Mouse (Mus musculus): ENCODE measurements around the gene Sipa1. TPM values are rescaled to one million over a fixed set of nuclear protein-coding genes. Genes with fewer than 3 reads are reported as not detected.

Gene Sipa1
- polyA plus RNA-seq, 1 experiment, result 105 TPM

DNA sequence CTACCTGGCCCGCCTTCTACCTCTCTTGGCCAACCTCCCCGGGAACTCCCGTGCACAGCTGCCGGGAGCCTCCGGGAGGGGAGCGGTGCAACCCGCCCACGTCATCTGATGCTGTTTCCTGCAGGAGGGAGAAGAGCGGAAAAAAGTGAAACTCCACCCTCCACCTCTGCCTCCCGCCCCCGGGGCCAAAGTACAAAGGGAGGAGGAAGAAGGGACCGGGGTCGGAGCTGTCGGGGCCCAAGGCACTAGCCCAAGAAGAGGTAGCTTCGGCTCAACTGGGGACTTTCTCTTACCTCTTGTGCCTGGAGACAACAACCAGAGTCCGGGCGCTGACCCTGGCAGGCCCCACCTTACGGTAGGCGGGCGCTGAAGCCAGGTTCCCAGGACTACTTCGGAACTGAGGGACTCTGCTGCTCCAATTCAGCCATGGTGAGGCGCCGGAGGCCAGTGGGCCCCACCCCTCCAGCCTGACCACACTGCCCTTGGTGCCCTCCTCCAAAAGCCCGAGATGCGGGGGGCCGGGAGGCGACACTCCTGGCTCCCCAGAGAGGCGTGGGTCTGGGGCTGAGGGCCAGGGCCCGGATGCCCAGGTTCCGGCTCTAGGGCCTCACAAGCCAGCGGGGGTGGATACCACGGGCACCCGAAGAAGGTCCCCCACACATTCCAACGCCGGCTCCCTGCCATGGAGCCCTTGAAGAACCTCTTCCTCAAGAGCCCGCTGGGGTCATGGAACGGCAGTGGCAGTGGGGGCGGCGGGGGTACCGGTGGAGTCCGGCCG, 26.2 kb upstream of the Sipa1 start:
- no peak for TF ChIP-seq GATA1 (IDR thresholded peaks at IDR 0.05; ENCODE audit: low read length)

DNA sequence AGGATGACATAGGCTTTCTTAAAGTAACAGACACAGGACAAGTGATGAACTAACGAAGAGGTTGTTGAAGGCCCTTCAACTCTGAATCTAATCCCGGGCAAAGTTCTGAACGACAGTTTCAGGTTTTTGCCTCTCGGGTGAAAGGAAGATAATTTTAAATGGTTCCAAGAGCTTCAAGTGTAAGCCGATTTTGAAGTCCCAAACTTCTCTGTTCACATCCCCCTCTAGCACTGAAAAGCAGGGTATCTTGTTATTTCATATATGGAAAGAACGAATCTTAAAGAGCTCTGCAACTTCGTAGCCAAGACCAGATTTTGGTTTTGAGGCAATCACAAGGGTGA, 25.6 kb upstream of the Sipa1 start:
- TF ChIP-seq GATA1 (IDR thresholded peaks at IDR 0.05; ENCODE audit: low read length), result no peak

DNA sequence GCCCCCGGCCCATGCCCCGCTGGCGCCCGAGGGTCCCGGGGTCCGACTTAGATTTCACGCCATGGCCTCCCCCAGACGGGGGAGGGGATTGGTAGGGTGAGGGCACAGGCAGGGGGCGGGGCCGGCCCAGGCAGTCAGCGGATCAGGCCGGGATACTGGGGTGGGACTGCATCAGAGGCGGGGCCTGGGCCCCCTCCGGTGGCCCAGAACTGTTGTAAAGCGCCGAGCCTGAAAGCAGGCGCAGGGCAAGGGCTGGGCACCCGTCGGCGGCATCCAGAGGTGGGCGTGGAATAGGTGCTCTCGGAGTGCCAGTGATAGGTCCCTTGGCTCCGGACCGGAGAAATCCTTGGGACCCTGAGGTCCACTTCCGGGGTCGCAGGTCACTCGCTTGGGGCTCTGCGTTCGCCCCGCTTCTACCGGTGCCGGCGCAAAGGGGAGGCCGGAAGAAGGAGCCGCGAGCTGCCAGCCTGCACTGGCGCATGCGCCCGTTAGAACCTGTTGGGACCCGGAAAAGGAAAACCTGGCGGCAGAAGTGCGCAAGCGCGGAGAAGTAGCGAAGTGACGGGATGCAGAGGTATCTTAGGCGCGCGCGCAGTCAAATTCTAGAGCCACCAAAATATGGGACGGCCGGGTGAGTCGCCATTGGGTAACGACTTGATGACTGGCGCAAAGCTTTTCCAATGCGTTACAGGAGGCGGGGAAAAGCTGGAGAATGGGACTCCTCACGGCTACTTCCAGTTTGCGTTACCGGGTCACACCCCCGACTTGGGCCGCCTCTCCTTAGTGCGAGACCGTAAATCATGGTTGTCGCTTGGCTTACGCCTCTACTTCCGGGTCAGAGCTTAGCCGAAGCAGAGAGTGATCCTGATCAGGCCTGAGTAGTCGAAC, 24.9 kb upstream of the Sipa1 start, which contains the start of the genes Map3k11 and Pcnx3:
TSS of gene Map3k11 (plus strand) at position 543 of the 888 bp plus-strand sequence.
TSS of gene Pcnx3 (minus strand) at position 709 of the 888 bp plus-strand sequence.
- no peak for TF ChIP-seq GATA1 (IDR thresholded peaks at IDR 0.05; ENCODE audit: low read length)

DNA sequence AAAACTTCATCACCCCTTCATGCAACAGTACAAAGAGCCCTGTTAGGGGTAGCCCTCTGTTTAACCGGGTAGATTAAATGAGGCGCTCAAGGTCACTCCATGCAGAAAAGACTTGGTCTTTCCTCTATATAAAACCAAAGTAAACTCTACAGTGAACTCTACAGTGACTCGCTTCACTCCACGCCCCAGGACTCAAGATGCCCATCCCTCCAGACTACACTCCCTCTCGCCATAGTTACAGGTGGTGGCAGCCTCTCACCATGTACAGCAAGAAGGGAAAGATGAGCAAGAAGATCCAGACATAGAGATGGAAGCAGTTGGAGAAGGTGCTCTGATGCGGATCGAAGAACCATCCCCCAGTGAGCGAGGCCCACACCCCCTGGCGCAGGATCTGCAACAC, 24.2 kb upstream of the Sipa1 start:
- TF ChIP-seq GATA1 (IDR thresholded peaks at IDR 0.05; ENCODE audit: low read length), result no peak

DNA sequence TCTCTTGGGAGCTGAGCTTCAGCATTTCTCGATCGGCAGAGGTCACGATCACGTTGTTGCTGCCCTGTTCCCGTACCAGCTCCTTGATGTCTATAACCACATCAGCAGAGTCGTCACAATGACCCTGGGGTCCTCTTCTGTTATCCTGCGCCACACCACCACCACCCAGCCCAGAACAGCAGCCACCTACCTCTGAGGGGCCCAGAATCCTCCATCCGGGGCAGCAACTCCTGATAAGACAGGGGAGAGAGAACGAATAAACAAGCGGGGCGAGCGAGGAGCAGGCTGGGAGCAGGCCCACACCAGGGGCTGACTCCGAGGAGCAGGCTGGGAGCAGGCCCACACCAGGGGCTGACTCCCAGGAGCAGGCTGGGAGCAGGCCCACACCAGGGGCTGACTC, 22.9 kb upstream of the Sipa1 start:
- TF ChIP-seq GATA1 (IDR thresholded peaks at IDR 0.05; ENCODE audit: low read length), result no peak

DNA sequence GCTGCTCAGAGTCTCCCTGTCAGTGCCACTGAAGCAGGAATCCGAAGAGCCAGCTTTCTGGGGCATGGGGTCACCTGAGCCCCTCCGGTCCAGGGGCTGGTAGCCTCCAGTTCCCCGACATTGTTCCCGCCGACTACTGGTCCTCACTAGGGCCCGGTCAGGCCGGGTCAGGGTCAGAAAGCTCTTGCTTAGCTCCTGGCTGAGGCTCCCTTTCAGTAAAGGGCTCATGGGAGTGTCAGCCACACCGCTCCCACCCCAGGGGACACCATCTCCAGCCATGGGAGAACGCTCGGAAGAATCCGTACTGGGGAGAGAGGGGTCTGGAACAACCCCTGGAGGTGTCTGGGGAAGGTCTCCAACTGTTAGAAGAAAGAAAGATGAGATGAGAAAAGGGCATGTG, 22.4 kb upstream of the Sipa1 start:
- TF ChIP-seq GATA1 (IDR thresholded peaks at IDR 0.05; ENCODE audit: low read length), result no peak

DNA sequence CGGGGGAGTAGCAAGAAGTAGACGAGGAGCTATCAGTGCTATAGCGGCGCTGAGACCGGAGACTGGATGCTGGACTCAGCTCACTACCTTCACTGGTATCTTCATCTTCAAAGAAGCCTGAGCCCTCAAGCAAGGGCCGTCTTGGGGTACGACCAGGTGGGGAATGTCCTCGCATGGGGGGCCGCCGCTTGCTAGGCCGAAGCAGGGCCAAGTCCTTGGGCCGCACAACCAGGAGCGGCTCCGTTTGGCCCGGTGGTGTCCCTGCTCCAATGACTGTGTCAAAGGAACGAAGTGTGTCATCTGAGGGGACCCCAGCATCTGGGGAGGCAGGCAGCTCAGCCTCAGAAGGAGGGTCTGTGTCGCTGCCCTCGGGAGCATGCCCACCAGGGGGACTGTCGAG, 21.9 kb upstream of the Sipa1 start:
- no peak for TF ChIP-seq GATA1 (IDR thresholded peaks at IDR 0.05; ENCODE audit: low read length)

DNA sequence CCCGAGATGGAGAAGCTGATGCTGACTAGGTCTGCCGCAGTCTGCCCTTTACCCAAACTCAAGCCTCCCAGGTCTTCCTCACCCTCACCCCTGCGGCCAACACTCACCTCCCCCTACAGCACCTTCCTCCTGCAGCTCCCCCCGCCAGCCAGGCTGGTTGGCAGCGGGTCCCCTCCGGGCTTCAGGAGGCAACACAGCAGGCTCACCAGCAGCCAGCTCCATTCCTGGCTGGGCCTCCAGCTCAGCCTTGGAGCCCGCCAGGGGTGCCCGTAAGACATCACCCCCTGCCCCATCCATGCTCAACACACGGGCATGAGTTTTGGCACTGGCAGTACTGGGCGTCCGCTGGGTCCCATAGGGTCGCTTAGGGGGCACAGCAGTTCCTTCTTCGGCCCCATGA, 21.5 kb upstream of the Sipa1 start:
- TF ChIP-seq GATA1 (IDR thresholded peaks at IDR 0.05; ENCODE audit: low read length), result no peak

DNA sequence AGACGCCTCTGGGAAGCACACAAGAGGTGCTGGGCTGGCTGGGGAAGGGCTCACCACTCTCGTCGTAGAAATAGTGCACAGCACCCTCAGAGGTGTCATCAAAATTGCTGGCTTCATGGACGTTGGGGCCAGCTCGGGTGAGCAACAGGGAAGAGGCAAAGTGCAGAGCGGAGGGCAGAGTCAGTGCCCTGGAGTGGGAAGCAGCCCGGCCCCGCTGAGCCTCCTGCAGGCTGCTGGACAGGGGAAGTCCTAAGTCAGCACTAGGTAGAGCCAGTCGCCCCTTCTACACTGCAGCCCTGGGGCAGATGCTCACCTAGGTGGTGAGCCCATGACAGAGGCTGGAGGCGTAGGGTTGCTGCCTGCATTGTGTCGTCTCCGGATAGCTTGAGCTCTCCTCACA, 20.7 kb upstream of the Sipa1 start:
- no peak for TF ChIP-seq GATA1 (IDR thresholded peaks at IDR 0.05; ENCODE audit: low read length)

DNA sequence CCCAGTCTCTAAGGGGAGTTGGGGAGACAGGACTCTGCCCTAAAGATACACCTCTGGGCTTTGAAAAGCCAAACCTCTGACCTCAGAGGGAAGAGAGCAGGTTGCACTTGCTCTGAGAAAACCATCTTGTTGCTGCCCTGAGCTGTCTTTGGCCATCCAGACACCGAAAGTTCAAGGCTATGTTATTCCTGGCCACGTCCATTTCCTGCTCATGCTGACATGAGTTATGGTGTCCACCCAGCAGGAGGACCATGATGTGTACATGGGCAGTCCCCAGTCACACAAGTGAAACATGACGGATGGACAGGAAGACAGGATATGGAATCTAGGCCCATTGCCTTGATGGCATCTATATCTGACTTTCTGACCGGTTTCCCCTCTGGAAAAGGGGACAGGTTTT, 16.9 kb upstream of the Sipa1 start:
- TF ChIP-seq GATA1 (IDR thresholded peaks at IDR 0.05; ENCODE audit: low read length), result no peak

DNA sequence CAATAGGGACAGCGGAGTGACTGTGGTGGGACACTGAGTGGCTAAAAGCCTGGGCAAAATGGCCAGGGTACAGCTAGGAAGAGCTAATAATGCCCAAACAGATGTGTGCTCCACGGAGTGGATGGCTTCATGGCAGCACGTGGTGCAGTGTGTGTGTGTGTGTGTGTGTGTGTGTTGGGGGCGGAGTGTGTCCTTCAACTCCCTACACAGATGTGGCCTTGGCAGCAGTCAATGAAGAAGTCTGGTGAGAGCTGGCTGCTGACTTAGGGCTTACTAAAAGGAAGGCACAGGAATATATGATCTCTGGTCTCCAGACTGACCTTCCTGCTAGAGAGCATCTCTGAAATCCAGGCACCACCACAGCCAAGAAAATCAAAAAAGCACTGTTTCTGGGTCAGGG, 4.9 kb upstream of the Sipa1 start:
- no peak for TF ChIP-seq GATA1 (IDR thresholded peaks at IDR 0.05; ENCODE audit: low read length)

DNA sequence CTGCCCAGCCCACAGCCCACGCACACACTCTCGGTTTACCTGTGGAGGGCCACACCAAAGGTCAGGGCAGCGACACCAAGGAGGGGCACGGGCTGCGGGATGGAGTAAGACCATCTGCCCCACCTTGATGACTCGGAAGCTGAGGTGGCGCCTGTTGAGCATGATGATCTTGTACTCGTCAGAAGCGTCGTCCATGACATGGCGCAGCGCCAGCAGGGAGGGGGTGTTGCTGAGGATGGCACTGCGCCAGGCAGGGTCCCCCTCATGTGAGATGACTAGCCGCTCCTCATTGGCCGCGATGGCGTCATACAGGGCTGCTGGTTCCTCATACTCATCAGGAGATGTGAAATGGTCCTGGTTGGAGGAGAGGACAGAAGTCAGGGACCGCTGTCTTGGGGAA, 2.9 kb upstream of the Sipa1 start:
- no peak for TF ChIP-seq GATA1 (IDR thresholded peaks at IDR 0.05; ENCODE audit: low read length)

DNA sequence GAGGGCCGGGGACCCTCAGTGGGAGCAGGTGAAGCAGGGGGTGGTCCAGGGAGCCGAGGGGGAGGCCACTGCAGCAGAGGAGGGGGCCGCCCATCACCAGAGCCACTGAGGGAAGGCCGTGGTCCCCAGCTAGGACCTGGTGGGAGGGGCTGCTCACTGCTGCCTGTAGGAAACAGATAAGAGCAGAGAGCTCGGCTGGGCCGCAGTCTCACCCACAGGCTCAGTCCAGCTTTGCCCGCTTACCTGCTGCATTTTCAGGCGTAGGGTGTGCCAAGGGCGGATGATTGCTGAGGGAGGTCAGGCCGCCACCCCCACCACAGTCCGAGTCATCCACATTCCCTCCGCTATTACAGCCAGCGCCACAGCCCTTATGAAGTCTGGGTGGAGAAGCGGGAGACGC, 2.0 kb upstream of the Sipa1 start:
- TF ChIP-seq GATA1 (IDR thresholded peaks at IDR 0.05; ENCODE audit: low read length), result no peak

DNA sequence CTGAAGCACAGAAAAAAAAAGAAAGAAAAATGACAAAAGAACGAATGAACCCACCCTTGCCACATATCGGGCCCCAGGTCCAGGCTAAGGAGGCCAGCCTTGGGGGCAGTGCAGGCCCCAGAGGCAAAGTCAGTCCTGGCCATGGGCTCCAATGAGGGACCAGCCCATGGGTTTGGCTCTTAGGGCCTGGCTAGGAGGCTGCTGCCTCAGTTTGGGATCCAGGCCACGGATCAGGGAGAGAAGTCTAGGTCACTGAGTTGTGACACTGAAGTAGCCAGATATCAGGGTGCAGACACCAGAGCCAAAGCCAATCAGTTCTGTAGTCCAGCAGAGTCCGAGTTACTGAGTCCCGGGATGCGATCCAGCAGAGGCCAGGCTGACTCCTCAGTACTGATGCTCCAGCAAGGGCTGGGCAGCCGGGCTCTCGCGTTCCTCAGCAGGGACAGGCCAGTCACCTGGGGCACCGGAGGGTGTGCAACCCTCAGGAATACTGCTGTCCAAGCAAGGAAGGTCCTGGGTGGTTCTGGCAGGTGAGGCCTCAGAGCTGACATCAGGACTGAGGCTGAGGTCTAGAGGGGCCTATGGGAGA, 1.3 kb upstream of the Sipa1 start:
- TF ChIP-seq GATA1 (IDR thresholded peaks at IDR 0.05; ENCODE audit: low read length), result no peak

DNA sequence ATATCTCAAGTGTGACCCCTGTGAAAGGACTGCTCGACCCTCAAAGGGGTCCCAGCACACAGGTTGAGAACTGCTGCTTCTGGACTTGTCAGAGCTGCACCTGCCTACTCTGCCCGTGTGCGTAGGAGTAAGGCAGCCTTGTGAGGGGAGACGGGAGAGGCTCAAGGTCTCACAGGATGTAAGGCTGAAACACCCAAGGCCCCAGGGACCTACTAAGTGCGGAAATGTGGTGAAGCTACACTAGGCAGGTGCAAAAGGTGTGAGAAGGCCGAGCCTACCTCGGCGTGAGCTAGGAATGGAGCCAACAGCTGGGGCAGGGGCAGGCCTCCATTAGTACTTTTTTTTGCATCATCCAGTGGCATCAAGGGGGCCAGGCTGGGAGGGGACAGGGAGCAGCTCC, 1.2 kb downstream of the Sipa1 start:
- no peak for TF ChIP-seq GATA1 (IDR thresholded peaks at IDR 0.05; ENCODE audit: low read length)
